Mouse (Mus musculus): ENCODE measurements at regions not wholly inside any gene's neighbourhood (a gene's known extent, or its start where the extent isn't known, plus 50 kb on each side); places are given as distances from the start of the nearest gene placed in this dataset.

DNA sequence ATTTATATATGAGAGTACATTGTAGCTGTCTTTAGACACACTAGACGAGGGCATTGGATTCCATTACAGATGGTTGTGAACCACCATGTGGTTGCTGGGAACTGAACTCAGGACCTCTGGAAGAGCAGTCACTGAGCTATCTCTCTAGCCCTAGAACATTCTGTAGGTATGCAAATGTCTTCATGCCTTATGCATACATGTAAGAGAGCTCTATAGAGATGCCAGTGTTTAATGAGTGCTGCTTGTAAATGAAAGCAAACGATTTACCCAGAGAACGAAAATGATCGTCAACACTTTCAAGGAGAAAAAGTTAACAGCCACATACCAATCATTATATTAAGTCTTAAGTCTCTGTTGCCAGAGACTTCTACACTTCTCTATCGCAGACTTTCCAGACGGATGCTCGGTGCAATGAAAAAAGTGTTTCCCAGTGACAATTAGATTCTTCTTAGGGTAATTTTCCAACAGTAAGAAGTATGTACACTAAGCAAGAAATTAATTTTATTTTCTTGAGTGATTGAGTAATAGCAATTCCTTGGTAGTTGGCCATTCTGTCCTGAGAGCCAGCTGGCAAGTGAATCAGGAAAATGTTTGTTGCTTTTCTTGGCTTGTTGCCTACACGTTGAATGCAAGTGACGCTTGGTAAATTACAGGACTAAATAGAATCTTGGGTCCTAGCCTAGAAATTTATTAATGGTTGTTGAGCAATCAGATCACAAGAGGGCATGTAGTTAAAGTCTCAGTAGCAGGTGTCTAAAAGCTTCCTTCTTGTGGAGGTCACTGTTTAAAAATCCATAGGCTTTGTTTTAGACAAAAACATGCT lies 366.3 kb downstream of the Cntnap4 start:
- TF ChIP-seq CTCF (IDR thresholded peaks at IDR 0.05; ENCODE audit: borderline replicate concordance, insufficient read depth, low read length) (no peak), POLR2A (IDR thresholded peaks at IDR 0.05; ENCODE audit: low read depth, low read length) (no peak)

Measured in embryonic fibroblast, embryonic 13.5 days (primary cell).